Mouse (Mus musculus) stomach, embryonic 14.5 days (tissue): ENCODE measurements at regions not wholly inside any gene's neighbourhood (a gene's known extent, or its start where the extent isn't known, plus 50 kb on each side); places are given as distances from the start of the nearest gene placed in this dataset.

ENCODE experiments used
- ATAC-seq: fragments of 200-750 bp; cut with Nextera tagmentation; 2 replicates; pipeline ENCODE4 v1.8.0; 2017; ENCODE audit warnings: low read depth, moderate TSS enrichment; ENCODE audit not compliant: insufficient number of reproducible peaks, insufficient read depth, low FRiP score
- H3K27ac ChIP-seq: fragments of 300-500 bp; sonication (generic); 2 replicates; pipeline ENCODE4 v1.5.1; 2014; ENCODE audit warnings: mild to moderate bottlenecking, low read length, moderate library complexity, mixed read lengths
- H3K27me3 ChIP-seq: fragments of 300-500 bp; sonication (generic); 2 replicates; pipeline ENCODE4 v1.6.1; 2014; ENCODE audit warnings: low read length, control low read depth, mixed read lengths; ENCODE audit not compliant: control insufficient read depth, insufficient read depth
- H3K36me3 ChIP-seq: fragments of 300-500 bp; sonication (generic); 2 replicates; pipeline ENCODE4 v1.6.1; 2014; ENCODE audit warnings: mild to moderate bottlenecking, control low read depth, low read length, moderate library complexity, mixed read lengths; ENCODE audit not compliant: control insufficient read depth, insufficient read depth
- H3K4me1 ChIP-seq: fragments of 300-500 bp; sonication (generic); 2 replicates; pipeline ENCODE4 v1.6.1; 2014; ENCODE audit warnings: low read length, control low read depth, mixed read lengths; ENCODE audit not compliant: control insufficient read depth, insufficient read depth
- H3K4me2 ChIP-seq: fragments of 300-500 bp; sonication (generic); replicated peaks from 2 replicates; pipeline ENCODE4 v1.6.1; 2014; ENCODE audit warnings: low read depth, low read length, control low read depth
- H3K4me3 ChIP-seq: fragments of 300-500 bp; sonication (generic); 2 replicates; pipeline ENCODE4 v1.5.1; 2014; ENCODE audit warnings: low read depth, low read length, control low read depth
- H3K9ac ChIP-seq: fragments of 300-500 bp; sonication (generic); replicated peaks from 2 replicates; pipeline ENCODE4 v1.6.1; 2014; ENCODE audit warnings: low read depth, mild to moderate bottlenecking, control low read depth, low read length, moderate library complexity, mixed read lengths
- H3K9me3 ChIP-seq: fragments of 300-500 bp; sonication (generic); 2 replicates; pipeline ENCODE4 v1.6.1; 2016; ENCODE audit warnings: low read depth, low read length, control low read depth; ENCODE audit not compliant: control insufficient read depth
- WGBS: fragments of 180-500 bp; shearing (Covaris S2); extraction: QIAGEN DNeasy Blood & Tissue Kit; methylation state at CpG from one replicate; pipeline ENCODE4 v1.1.7; 2014; 5-methylcytosine and 5-hydroxymethylcytosine counted together

- H3K27me3 ChIP-seq = no peaks in the 10 kb centered on the region
- no peak overlapping the region for H3K27ac ChIP-seq
- no peak overlapping the region for H3K9ac ChIP-seq
- no peaks in the 10 kb centered on the region for H3K36me3 ChIP-seq
- no peaks in the 10 kb centered on the region for H3K9me3 ChIP-seq
- H3K4me2 ChIP-seq = no peak overlapping the region
- no peaks in the 10 kb centered on the region for H3K4me1 ChIP-seq
- no peak for ATAC-seq
- H3K4me3 ChIP-seq = no peak overlapping the region
These were observed 420.8 kb upstream of the Lcorl start for GRCm38 (mm10) chr5:46278190-46278589.

- no peaks in the 10 kb centered on the region for H3K27me3 ChIP-seq
- no peaks in the 10 kb centered on the region for H3K4me1 ChIP-seq
- 83% methylated on average over 6 of the region's 6 CpGs for WGBS
- no peak overlapping the region for H3K9ac ChIP-seq
- H3K9me3 ChIP-seq = no peaks in the 10 kb centered on the region
- no peak overlapping the region for H3K27ac ChIP-seq
- no peak for ATAC-seq
- no peak overlapping the region for H3K4me2 ChIP-seq
- no peak overlapping the region for H3K4me3 ChIP-seq
- no peaks in the 10 kb centered on the region for H3K36me3 ChIP-seq
These were observed 399.3 kb upstream of the Lcorl start for GRCm38 (mm10) chr5:46256730-46257129.

GRCm38 (mm10) chr5:46253940-46254339, 396.5 kb upstream of the Lcorl start:
- Histone ChIP-seq H3K27ac (no peak overlapping the region), H3K36me3 (no peaks in the 10 kb centered on the region), H3K9me3 (no peaks in the 10 kb centered on the region), H3K9ac (no peak overlapping the region), H3K4me1 (no peaks in the 10 kb centered on the region), H3K27me3 (no peaks in the 10 kb centered on the region), H3K4me3 (no peak overlapping the region), H3K4me2 (no peak overlapping the region)
- no peak for ATAC-seq

GRCm38 (mm10) chr5:46235364-46236067, 378.1 kb upstream of the Lcorl start:
- no peak overlapping the region for H3K4me3 ChIP-seq
- no peaks in the 10 kb centered on the region for H3K4me1 ChIP-seq
- no peak overlapping the region for H3K4me2 ChIP-seq
- H3K27ac ChIP-seq = no peak overlapping the region
- no peaks in the 10 kb centered on the region for H3K9me3 ChIP-seq
- no peaks in the 10 kb centered on the region for H3K36me3 ChIP-seq
- no peak for ATAC-seq
- H3K27me3 ChIP-seq = no peaks in the 10 kb centered on the region
- H3K9ac ChIP-seq = no peak overlapping the region
- WGBS = 64% methylated on average over 5 of the region's 5 CpGs

GRCm38 (mm10) chr5:46232780-46233179, 375.4 kb upstream of the Lcorl start:
- no peaks in the 10 kb centered on the region for H3K36me3 ChIP-seq
- no peak overlapping the region for H3K4me3 ChIP-seq
- no peak overlapping the region for H3K4me2 ChIP-seq
- H3K9ac ChIP-seq = no peak overlapping the region
- no peak overlapping the region for H3K27ac ChIP-seq
- H3K4me1 ChIP-seq = no peaks in the 10 kb centered on the region
- no peaks in the 10 kb centered on the region for H3K27me3 ChIP-seq
- no peak for ATAC-seq
- H3K9me3 ChIP-seq = no peaks in the 10 kb centered on the region

- no peak overlapping the region for H3K27ac ChIP-seq
- H3K27me3 ChIP-seq = no peaks in the 10 kb centered on the region
- WGBS = 72% methylated on average over 3 of the region's 3 CpGs
- no peaks in the 10 kb centered on the region for H3K9me3 ChIP-seq
- H3K4me3 ChIP-seq = no peak overlapping the region
- no peaks in the 10 kb centered on the region for H3K4me1 ChIP-seq
- no peak overlapping the region for H3K9ac ChIP-seq
- no peak overlapping the region for H3K4me2 ChIP-seq
- H3K36me3 ChIP-seq = no peaks in the 10 kb centered on the region
- no peak for ATAC-seq
These were observed 371.3 kb upstream of the Lcorl start for GRCm38 (mm10) chr5:46228667-46229066.

- Histone ChIP-seq H3K27ac (no peak overlapping the region), H3K4me3 (no peak overlapping the region), H3K9me3 (no peaks in the 10 kb centered on the region), H3K4me2 (no peak overlapping the region), H3K4me1 (0 out of 2 replicates have a peak, but pooled peaks cover 3% of the 10 kb centered on the region), H3K36me3 (no peaks in the 10 kb centered on the region), H3K9ac (no peak overlapping the region), H3K27me3 (no peaks in the 10 kb centered on the region)
- no peak for ATAC-seq
- WGBS = 45% methylated on average over 4 of the region's 4 CpGs
These were observed 355.5 kb upstream of the Lcorl start for GRCm38 (mm10) chr5:46212845-46213468.

- H3K4me2 ChIP-seq = no peak overlapping the region
- H3K4me3 ChIP-seq = no peak overlapping the region
- H3K4me1 ChIP-seq = 0 out of 2 replicates have a peak, but pooled peaks cover 3% of the 10 kb centered on the region
- H3K9ac ChIP-seq = no peak overlapping the region
- H3K9me3 ChIP-seq = no peaks in the 10 kb centered on the region
- H3K36me3 ChIP-seq = no peaks in the 10 kb centered on the region
- H3K27me3 ChIP-seq = no peaks in the 10 kb centered on the region
- WGBS = 47% methylated on average over 2 of the region's 2 CpGs
- H3K27ac ChIP-seq = no peak overlapping the region
- no peak for ATAC-seq
These were observed 351.7 kb upstream of the Lcorl start for GRCm38 (mm10) chr5:46209076-46209475.

GRCm38 (mm10) chr5:46203744-46204143, 346.3 kb upstream of the Lcorl start:
- H3K27me3 ChIP-seq = no peaks in the 10 kb centered on the region
- WGBS = 81% methylated on average over 4 of the region's 4 CpGs
- no peak overlapping the region for H3K4me2 ChIP-seq
- no peak overlapping the region for H3K27ac ChIP-seq
- no peaks in the 10 kb centered on the region for H3K9me3 ChIP-seq
- H3K9ac ChIP-seq = no peak overlapping the region
- H3K4me1 ChIP-seq = no peaks in the 10 kb centered on the region
- no peaks in the 10 kb centered on the region for H3K36me3 ChIP-seq
- no peak overlapping the region for H3K4me3 ChIP-seq
- ATAC-seq = no peak
